Mouse (Mus musculus) midbrain, embryonic 16.5 days (tissue): ENCODE data around the gene Dcst1. TPM values are rescaled to one million over a fixed set of nuclear protein-coding genes. Genes with fewer than 3 reads are reported as not detected.

ENCODE experiments used
- ATAC-seq: fragments of 200-750 bp; cut with Nextera tagmentation; 2 replicates; pipeline ENCODE4 v1.8.0; 2017; ENCODE audit warnings: moderate TSS enrichment
- H3K27ac ChIP-seq: fragments of 300-500 bp; sonication (generic); 2 replicates; pipeline ENCODE4 v1.5.1; 2014; ENCODE audit warnings: mild to moderate bottlenecking, low read length, mixed read lengths
- H3K27me3 ChIP-seq: fragments of 300-500 bp; sonication (generic); 2 replicates; pipeline ENCODE4 v1.6.1; 2014; ENCODE audit warnings: low read depth, low read length, mixed read lengths; ENCODE audit not compliant: control insufficient read depth, insufficient read depth
- H3K36me3 ChIP-seq: fragments of 300-500 bp; sonication (generic); 2 replicates; pipeline ENCODE4 v1.6.1; 2014; ENCODE audit warnings: mild to moderate bottlenecking, low read length, moderate library complexity, mixed read lengths; ENCODE audit not compliant: control insufficient read depth, insufficient read depth
- H3K4me1 ChIP-seq: fragments of 300-500 bp; sonication (generic); 2 replicates; pipeline ENCODE4 v1.6.1; 2014; ENCODE audit warnings: mild to moderate bottlenecking, low read length, mixed read lengths; ENCODE audit not compliant: control insufficient read depth, insufficient read depth
- H3K4me2 ChIP-seq: fragments of 300-500 bp; sonication (generic); 2 replicates; pipeline ENCODE4 v1.6.1; 2014; ENCODE audit warnings: mild to moderate bottlenecking, low read length, mixed read lengths
- H3K4me3 ChIP-seq: fragments of 300-500 bp; sonication (generic); 2 replicates; pipeline ENCODE4 v1.5.1; 2014; ENCODE audit warnings: low read depth, mild to moderate bottlenecking, low read length, moderate library complexity, mixed read lengths
- H3K9ac ChIP-seq: fragments of 300-500 bp; sonication (generic); 2 replicates; pipeline ENCODE4 v1.6.1; 2014; ENCODE audit warnings: low read depth, low read length, mixed read lengths
- H3K9me3 ChIP-seq: fragments of 300-500 bp; sonication (generic); replicated peaks from 2 replicates; pipeline ENCODE4 v1.6.1; 2014; ENCODE audit warnings: mild to moderate bottlenecking, low read length, mixed read lengths; ENCODE audit not compliant: control insufficient read depth, poor library complexity, severe bottlenecking
- WGBS: fragments of 180-500 bp; shearing (Covaris S2); extraction: QIAGEN DNeasy Blood & Tissue Kit; methylation state at CpG from one replicate; pipeline ENCODE4 v1.1.7; 2014; 5-methylcytosine and 5-hydroxymethylcytosine counted together
- polyA plus RNA-seq: library from polyadenylated mRNA; unstranded; fragments of >200 nt; fragmentation: Nextera tagmentation; extraction: Ambion mirVana; gene quantifications from 2 replicates; pipeline ENCODE4 v1.2.1, GENCODE M21; 2015

Dcst1 gene
- polyA plus RNA-seq, 1 experiment from 2014 or later: 0.98 TPM

- no peaks in the 10 kb centered on the region for H3K27me3 ChIP-seq
- H3K9ac ChIP-seq: no peak overlapping the region
- no peak overlapping the region for H3K4me3 ChIP-seq
- H3K36me3 ChIP-seq: no peaks in the 10 kb centered on the region
- H3K4me2 ChIP-seq: no peak overlapping the region
- 42% methylated on average over 12 of the region's 12 CpGs for WGBS
- H3K27ac ChIP-seq: no peak overlapping the region
- ATAC-seq: no peak
- H3K9me3 ChIP-seq: no peaks in the 10 kb centered on the region
- no peaks in the 10 kb centered on the region for H3K4me1 ChIP-seq
These were observed 19.5 kb upstream of the Dcst1 start for GRCm38 (mm10) chr3:89384331-89385076.

DNA sequence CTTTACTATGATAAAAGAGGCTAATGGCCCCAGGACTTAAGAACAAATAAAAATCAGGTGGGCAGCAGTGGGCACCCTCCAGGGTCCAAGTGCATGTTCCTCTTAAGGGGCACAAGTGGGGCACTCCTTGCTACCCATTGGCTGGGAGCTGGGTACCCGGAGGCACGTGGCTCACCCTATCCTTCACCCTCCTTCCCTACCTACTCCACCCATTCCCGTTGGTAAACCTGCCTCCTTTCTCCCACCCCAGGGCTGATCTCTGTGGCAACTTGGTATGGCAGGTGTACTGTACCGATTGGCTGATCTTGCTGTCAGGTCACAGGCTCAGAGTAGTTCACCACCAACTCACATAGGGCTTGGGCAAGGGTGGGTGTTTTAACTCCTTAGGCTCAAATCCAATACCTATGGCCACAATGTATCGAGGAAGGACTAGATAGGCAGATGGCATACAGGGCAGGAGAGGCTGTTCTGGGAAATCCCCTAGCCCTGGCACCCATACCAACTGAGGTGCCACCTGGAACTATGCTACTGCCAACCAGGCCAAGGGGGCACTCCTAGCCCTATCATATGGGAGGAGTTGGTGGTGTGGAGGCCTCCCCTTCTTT, 18.7 kb upstream of the Dcst1 start:
- WGBS: 94% methylated on average over 5 of the region's 5 CpGs
- H3K4me2 ChIP-seq: no peak overlapping the region
- no peaks in the 10 kb centered on the region for H3K36me3 ChIP-seq
- H3K9ac ChIP-seq: no peak overlapping the region
- no peak for ATAC-seq
- H3K4me1 ChIP-seq: no peaks in the 10 kb centered on the region; the same call in 1 of the 2 replicates
- no peak overlapping the region for H3K27ac ChIP-seq
- H3K9me3 ChIP-seq: no peaks in the 10 kb centered on the region
- H3K27me3 ChIP-seq: no peaks in the 10 kb centered on the region
- H3K4me3 ChIP-seq: no peak overlapping the region

GRCm38 (mm10) chr3:89382950-89383349, 17.9 kb upstream of the Dcst1 start:
- Histone ChIP-seq H3K4me2 (no peak overlapping the region), H3K4me3 (no peak overlapping the region), H3K36me3 (no peaks in the 10 kb centered on the region), H3K9ac (no peak overlapping the region), H3K9me3 (no peaks in the 10 kb centered on the region), H3K27ac (no peak overlapping the region), H3K27me3 (no peaks in the 10 kb centered on the region), H3K4me1 (peaks cover 3% of the 10 kb centered on the region; the same call in 1 of the 2 replicates)
- ATAC-seq: no peak
- 90% methylated on average over 5 of the region's 5 CpGs for WGBS

- WGBS: 88% methylated on average over 9 of the region's 9 CpGs
- no peak overlapping the region for H3K4me2 ChIP-seq
- no peaks in the 10 kb centered on the region for H3K9me3 ChIP-seq
- H3K27me3 ChIP-seq: no peaks in the 10 kb centered on the region
- no peak overlapping the region for H3K27ac ChIP-seq
- no peak overlapping the region for H3K9ac ChIP-seq
- no peaks in the 10 kb centered on the region for H3K36me3 ChIP-seq
- H3K4me3 ChIP-seq: no peak overlapping the region
- ATAC-seq: no peak
- peaks cover 3% of the 10 kb centered on the region; the same call in 1 of the 2 replicates for H3K4me1 ChIP-seq
These were observed 17.2 kb upstream of the Dcst1 start for GRCm38 (mm10) chr3:89382033-89382882.

GRCm38 (mm10) chr3:89381233-89381632, 16.2 kb upstream of the Dcst1 start:
- Histone ChIP-seq H3K4me3 (no peak overlapping the region), H3K4me2 (no peak overlapping the region), H3K27ac (no peak overlapping the region), H3K9me3 (no peaks in the 10 kb centered on the region), H3K27me3 (no peaks in the 10 kb centered on the region), H3K4me1 (peaks cover 3% of the 10 kb centered on the region; the same call in 1 of the 2 replicates), H3K36me3 (no peaks in the 10 kb centered on the region), H3K9ac (no peak overlapping the region)
- 78% methylated on average over 11 of the region's 11 CpGs for WGBS
- no peak for ATAC-seq

- no peak overlapping the region for H3K4me3 ChIP-seq
- WGBS: 96% methylated on average over 18 of the region's 18 CpGs
- peaks cover 3% of the 10 kb centered on the region; the same call in 1 of the 2 replicates for H3K4me1 ChIP-seq
- no peak overlapping the region for H3K4me2 ChIP-seq
- no peaks in the 10 kb centered on the region for H3K27me3 ChIP-seq
- H3K9ac ChIP-seq: no peak overlapping the region
- H3K27ac ChIP-seq: no peak overlapping the region
- H3K36me3 ChIP-seq: no peaks in the 10 kb centered on the region
- no peak for ATAC-seq
- H3K9me3 ChIP-seq: no peaks in the 10 kb centered on the region
These were observed 15.7 kb upstream of the Dcst1 start for GRCm38 (mm10) chr3:89380711-89381110.

GRCm38 (mm10) chr3:89380291-89380690, 15.2 kb upstream of the Dcst1 start:
- no peaks in the 10 kb centered on the region for H3K36me3 ChIP-seq
- 93% methylated on average over 14 of the region's 14 CpGs for WGBS
- no peak overlapping the region for H3K4me2 ChIP-seq
- no peaks in the 10 kb centered on the region for H3K9me3 ChIP-seq
- H3K27ac ChIP-seq: no peak overlapping the region
- H3K4me1 ChIP-seq: peaks cover 3% of the 10 kb centered on the region; the same call in 1 of the 2 replicates
- H3K27me3 ChIP-seq: no peaks in the 10 kb centered on the region
- no peak overlapping the region for H3K4me3 ChIP-seq
- ATAC-seq: no peak
- H3K9ac ChIP-seq: no peak overlapping the region

- no peak overlapping the region for H3K9ac ChIP-seq
- H3K4me1 ChIP-seq: peaks cover 3% of the 10 kb centered on the region; the same call in 1 of the 2 replicates
- WGBS: 91% methylated on average over 31 of the region's 31 CpGs
- H3K27ac ChIP-seq: no peak overlapping the region
- no peaks in the 10 kb centered on the region for H3K27me3 ChIP-seq
- no peak for ATAC-seq
- H3K4me3 ChIP-seq: no peak overlapping the region
- no peaks in the 10 kb centered on the region for H3K9me3 ChIP-seq
- no peak overlapping the region for H3K4me2 ChIP-seq
- no peaks in the 10 kb centered on the region for H3K36me3 ChIP-seq
These were observed 14.5 kb upstream of the Dcst1 start for GRCm38 (mm10) chr3:89379388-89380131.
